Mouse (Mus musculus): ENCODE data around the gene Lpcat2. TPM values are rescaled to one million over a fixed set of nuclear protein-coding genes. Genes with fewer than 3 reads are reported as not detected.

Gene Lpcat2
- polyA plus RNA-seq, 1 experiment from 2014 or later, result 7.3 TPM

GRCm38 (mm10) chr8:92899590-92899989 lies 44.5 kb downstream of the Lpcat2 start:
- Histone ChIP-seq H3K27ac (ENCODE audit: low read length) (no peak overlapping the region), H3K4me2 (ENCODE audit: low read length) (no peak overlapping the region), H3K27me3 (replicated peaks; ENCODE audit: control insufficient read depth, insufficient read depth, low read length) (no peaks in the 10 kb centered on the region), H3K9ac (replicated peaks; ENCODE audit: low read depth, low read length) (no peak overlapping the region), H3K4me1 (replicated peaks; ENCODE audit: control insufficient read depth, insufficient read depth, low read length) (peaks cover 4% of the 10 kb centered on the region), H3K36me3 (ENCODE audit: control insufficient read depth, insufficient read depth) (no peaks in the 10 kb centered on the region), H3K4me3 (replicated peaks; ENCODE audit: low read length) (no peak overlapping the region), H3K9me3 (ENCODE audit: control insufficient read depth, low read length) (no peaks in the 10 kb centered on the region)
- WGBS, result 73% methylated on average over 9 of the region's 9 CpGs
- no peak for ATAC-seq

GRCm38 (mm10) chr8:92901107-92901506 lies 46.0 kb downstream of the Lpcat2 start, which contains the start of gene Capns2:
TSS of gene Capns2 (plus strand) at chr8:92901407.
- over 99% methylated on average over 5 of the region's 5 CpGs for WGBS

GRCm38 (mm10) chr8:92902981-92903380 lies 47.8 kb downstream of the Lpcat2 start:
- H3K4me1 ChIP-seq (replicated peaks; ENCODE audit: control insufficient read depth, insufficient read depth, low read length), result peaks cover 4% of the 10 kb centered on the region
- H3K4me2 ChIP-seq (ENCODE audit: low read length), result no peak overlapping the region
- H3K27ac ChIP-seq (ENCODE audit: low read length), result no peak overlapping the region
- no peak for ATAC-seq
- 54% methylated on average over 2 of the region's 2 CpGs for WGBS
- H3K36me3 ChIP-seq (ENCODE audit: control insufficient read depth, insufficient read depth), result no peaks in the 10 kb centered on the region
- H3K9ac ChIP-seq (replicated peaks; ENCODE audit: low read depth, low read length), result no peak overlapping the region
- no peaks in the 10 kb centered on the region for H3K9me3 ChIP-seq (ENCODE audit: control insufficient read depth, low read length)
- H3K27me3 ChIP-seq (replicated peaks; ENCODE audit: control insufficient read depth, insufficient read depth, low read length), result no peaks in the 10 kb centered on the region
- H3K4me3 ChIP-seq (replicated peaks; ENCODE audit: low read length), result no peak overlapping the region

More at GRCm38 (mm10) chr8:92901107-92901506, 46.0 kb downstream of the Lpcat2 start, which contains the start of gene Capns2:
- ATAC-seq, result no peak
- H3K9me3 ChIP-seq (ENCODE audit: control insufficient read depth, low read length), result no peaks in the 10 kb centered on the region
- no peak within 1 kb of the TSS for H3K4me2 ChIP-seq (ENCODE audit: low read length)
- no peak within 1 kb of the TSS for H3K4me3 ChIP-seq (replicated peaks; ENCODE audit: low read length)
- H3K9ac ChIP-seq (replicated peaks; ENCODE audit: low read depth, low read length), result no peak within 1 kb of the TSS
- H3K27me3 ChIP-seq (replicated peaks; ENCODE audit: control insufficient read depth, insufficient read depth, low read length), result no peaks in the 10 kb centered on the region
- no peaks in the 10 kb centered on the region for H3K36me3 ChIP-seq (ENCODE audit: control insufficient read depth, insufficient read depth)
- H3K4me1 ChIP-seq (replicated peaks; ENCODE audit: control insufficient read depth, insufficient read depth, low read length), result peaks cover 4% of the 10 kb centered on the region
- H3K27ac ChIP-seq (ENCODE audit: low read length), result no peak within 1 kb of the TSS

GRCm38 (mm10) chr8:92903488-92904135 lies 48.5 kb downstream of the Lpcat2 start:
- peaks cover 4% of the 10 kb centered on the region for H3K4me1 ChIP-seq (replicated peaks; ENCODE audit: control insufficient read depth, insufficient read depth, low read length)
- no peaks in the 10 kb centered on the region for H3K36me3 ChIP-seq (ENCODE audit: control insufficient read depth, insufficient read depth)
- no peaks in the 10 kb centered on the region for H3K9me3 ChIP-seq (ENCODE audit: control insufficient read depth, low read length)
- H3K27me3 ChIP-seq (replicated peaks; ENCODE audit: control insufficient read depth, insufficient read depth, low read length), result no peaks in the 10 kb centered on the region
- H3K27ac ChIP-seq (ENCODE audit: low read length), result no peak overlapping the region
- H3K4me3 ChIP-seq (replicated peaks; ENCODE audit: low read length), result no peak overlapping the region
- no peak overlapping the region for H3K4me2 ChIP-seq (ENCODE audit: low read length)
- no peak overlapping the region for H3K9ac ChIP-seq (replicated peaks; ENCODE audit: low read depth, low read length)
- WGBS, result 86% methylated on average over 11 of the region's 11 CpGs
- no peak for ATAC-seq

GRCm38 (mm10) chr8:92906553-92906952 lies 51.4 kb downstream of the Lpcat2 start:
- H3K9me3 ChIP-seq (ENCODE audit: control insufficient read depth, low read length), result no peaks in the 10 kb centered on the region
- H3K9ac ChIP-seq (replicated peaks; ENCODE audit: low read depth, low read length), result no peak overlapping the region
- no peak for ATAC-seq
- no peak overlapping the region for H3K27ac ChIP-seq (ENCODE audit: low read length)
- H3K36me3 ChIP-seq (ENCODE audit: control insufficient read depth, insufficient read depth), result no peaks in the 10 kb centered on the region
- 95% methylated on average over 9 of the region's 9 CpGs for WGBS
- H3K4me1 ChIP-seq (replicated peaks; ENCODE audit: control insufficient read depth, insufficient read depth, low read length), result peaks cover 4% of the 10 kb centered on the region
- H3K4me3 ChIP-seq (replicated peaks; ENCODE audit: low read length), result no peak overlapping the region
- no peak overlapping the region for H3K4me2 ChIP-seq (ENCODE audit: low read length)
- H3K27me3 ChIP-seq (replicated peaks; ENCODE audit: control insufficient read depth, insufficient read depth, low read length), result no peaks in the 10 kb centered on the region

- H3K27me3 ChIP-seq (replicated peaks; ENCODE audit: control insufficient read depth, insufficient read depth, low read length), result no peaks in the 10 kb centered on the region
- H3K4me2 ChIP-seq (ENCODE audit: low read length), result no peak overlapping the region
- no peak overlapping the region for H3K4me3 ChIP-seq (replicated peaks; ENCODE audit: low read length)
- H3K36me3 ChIP-seq (ENCODE audit: control insufficient read depth, insufficient read depth), result no peaks in the 10 kb centered on the region
- no peaks in the 10 kb centered on the region for H3K9me3 ChIP-seq (ENCODE audit: control insufficient read depth, low read length)
- no peak overlapping the region for H3K27ac ChIP-seq (ENCODE audit: low read length)
- no peak for ATAC-seq
- 90% methylated on average over 2 of the region's 2 CpGs for WGBS
- no peaks in the 10 kb centered on the region for H3K4me1 ChIP-seq (replicated peaks; ENCODE audit: control insufficient read depth, insufficient read depth, low read length)
- H3K9ac ChIP-seq (replicated peaks; ENCODE audit: low read depth, low read length), result no peak overlapping the region
Observed at GRCm38 (mm10) chr8:92908448-92908847, 53.3 kb downstream of the Lpcat2 start.

- Histone ChIP-seq H3K9me3 (ENCODE audit: control insufficient read depth, low read length) (no peaks in the 10 kb centered on the region), H3K4me2 (ENCODE audit: low read length) (no peak overlapping the region), H3K9ac (replicated peaks; ENCODE audit: low read depth, low read length) (no peak overlapping the region), H3K4me3 (replicated peaks; ENCODE audit: low read length) (no peak overlapping the region), H3K36me3 (ENCODE audit: control insufficient read depth, insufficient read depth) (no peaks in the 10 kb centered on the region), H3K27me3 (replicated peaks; ENCODE audit: control insufficient read depth, insufficient read depth, low read length) (no peaks in the 10 kb centered on the region), H3K4me1 (replicated peaks; ENCODE audit: control insufficient read depth, insufficient read depth, low read length) (no peaks in the 10 kb centered on the region), H3K27ac (ENCODE audit: low read length) (no peak overlapping the region)
- no peak for ATAC-seq
- WGBS, result 64% methylated on average over 3 of the region's 3 CpGs
Observed at GRCm38 (mm10) chr8:92911477-92911876, 56.3 kb downstream of the Lpcat2 start.

- 84% methylated on average over 7 of the region's 7 CpGs for WGBS
- Histone ChIP-seq H3K4me2 (ENCODE audit: low read length) (no peak overlapping the region), H3K9ac (replicated peaks; ENCODE audit: low read depth, low read length) (no peak overlapping the region), H3K9me3 (ENCODE audit: control insufficient read depth, low read length) (no peaks in the 10 kb centered on the region), H3K27ac (ENCODE audit: low read length) (no peak overlapping the region), H3K36me3 (ENCODE audit: control insufficient read depth, insufficient read depth) (no peaks in the 10 kb centered on the region), H3K4me3 (replicated peaks; ENCODE audit: low read length) (no peak overlapping the region), H3K27me3 (replicated peaks; ENCODE audit: control insufficient read depth, insufficient read depth, low read length) (no peaks in the 10 kb centered on the region), H3K4me1 (replicated peaks; ENCODE audit: control insufficient read depth, insufficient read depth, low read length) (no peaks in the 10 kb centered on the region)
- no peak for ATAC-seq
Observed at GRCm38 (mm10) chr8:92913396-92913795, 58.3 kb downstream of the Lpcat2 start.

GRCm38 (mm10) chr8:92916082-92916481 lies 60.9 kb downstream of the Lpcat2 start:
- Histone ChIP-seq H3K27ac (ENCODE audit: low read length) (no peak overlapping the region), H3K4me3 (replicated peaks; ENCODE audit: low read length) (no peak overlapping the region), H3K27me3 (replicated peaks; ENCODE audit: control insufficient read depth, insufficient read depth, low read length) (no peaks in the 10 kb centered on the region), H3K36me3 (ENCODE audit: control insufficient read depth, insufficient read depth) (no peaks in the 10 kb centered on the region), H3K9ac (replicated peaks; ENCODE audit: low read depth, low read length) (no peak overlapping the region), H3K9me3 (ENCODE audit: control insufficient read depth, low read length) (no peaks in the 10 kb centered on the region), H3K4me1 (replicated peaks; ENCODE audit: control insufficient read depth, insufficient read depth, low read length) (no peaks in the 10 kb centered on the region), H3K4me2 (ENCODE audit: low read length) (no peak overlapping the region)
- no peak for ATAC-seq
- 85% methylated on average over 3 of the region's 3 CpGs for WGBS

GRCm38 (mm10) chr8:92921768-92922167 lies 66.6 kb downstream of the Lpcat2 start:
- H3K27me3 ChIP-seq (replicated peaks; ENCODE audit: control insufficient read depth, insufficient read depth, low read length), result no peaks in the 10 kb centered on the region
- no peaks in the 10 kb centered on the region for H3K9me3 ChIP-seq (ENCODE audit: control insufficient read depth, low read length)
- H3K4me2 ChIP-seq (ENCODE audit: low read length), result no peak overlapping the region
- WGBS, result 45% methylated on average over 3 of the region's 3 CpGs
- ATAC-seq, result no peak
- H3K27ac ChIP-seq (ENCODE audit: low read length), result no peak overlapping the region
- no peak overlapping the region for H3K9ac ChIP-seq (replicated peaks; ENCODE audit: low read depth, low read length)
- H3K4me1 ChIP-seq (replicated peaks; ENCODE audit: control insufficient read depth, insufficient read depth, low read length), result no peaks in the 10 kb centered on the region
- H3K4me3 ChIP-seq (replicated peaks; ENCODE audit: low read length), result no peak overlapping the region
- no peaks in the 10 kb centered on the region for H3K36me3 ChIP-seq (ENCODE audit: control insufficient read depth, insufficient read depth)

All from forebrain, embryonic 16.5 days (tissue).